ENCODE assay signal across 18 mouse cellular contexts in genomic region chr9:94768114-94768513, GRCm38 (mm10).
DNase-seq lines count a peak whose midpoint lies in the region; ATAC-seq and TF ChIP-seq lines count a peak whose summit lies in the region.
"Had no signal": no experiment of that assay in that cellular context is flagged by ENCODE, and none has a peak within 500 bp of the region (broad histone marks: within the 10 kb centered on the region; RNA-seq: fewer than 3 reads in every experiment).

No protein-coding gene starts in this region.

- no peaks in the 10 kb centered on the region for H3K9me3 ChIP-seq in forebrain, embryonic 11.5 days (ENCODE audit: control insufficient read depth, low read length)
- no peaks in the 10 kb centered on the region for H3K9me3 ChIP-seq in hindbrain, embryonic 13.5 days
- H3K9me3 ChIP-seq in midbrain, embryonic 16.5 days (replicated peaks; ENCODE audit: control insufficient read depth, low read length, poor library complexity, severe bottlenecking) = no peaks in the 10 kb centered on the region
- H3K9me3 ChIP-seq: heart, embryonic 15.5 days; hindbrain, embryonic 15.5 days; limb, embryonic 12.5 days had no signal

- no peaks in the 10 kb centered on the region for H3K27me3 ChIP-seq in forebrain, embryonic 11.5 days (ENCODE audit: control insufficient read depth, insufficient read depth, low read length)
- no peaks in the 10 kb centered on the region for H3K27me3 ChIP-seq in hindbrain, embryonic 13.5 days
- H3K27me3 ChIP-seq in midbrain, embryonic 16.5 days (ENCODE audit: control insufficient read depth, insufficient read depth, low read depth, low read length) = no peaks in the 10 kb centered on the region
- H3K27me3 ChIP-seq: heart, embryonic 15.5 days; hindbrain, embryonic 15.5 days; limb, embryonic 12.5 days had no signal

- H3K9ac ChIP-seq in forebrain, embryonic 11.5 days (ENCODE audit: low read length) = no peak overlapping the region
- H3K9ac ChIP-seq in hindbrain, embryonic 13.5 days = no peak overlapping the region
- H3K9ac ChIP-seq in midbrain, embryonic 16.5 days (ENCODE audit: low read depth, low read length) = no peak overlapping the region
- H3K9ac ChIP-seq: heart, embryonic 15.5 days; hindbrain, embryonic 15.5 days; limb, embryonic 12.5 days; liver, embryonic 14.5 days had no signal

- ATAC-seq in forebrain, embryonic 11.5 days (replicated peaks; ENCODE audit: low FRiP score) = peak; percentile 93
- peak; percentile 77 for ATAC-seq in hindbrain, embryonic 13.5 days (ENCODE audit: low FRiP score)
- 0 out of 2 replicates have a peak, but pooled peaks have one; percentile 48 for ATAC-seq in midbrain, embryonic 16.5 days

- peak overlapping the region; percentile 71; the same call in 1 of the 2 replicates for H3K27ac ChIP-seq in forebrain, embryonic 11.5 days (ENCODE audit: low read depth, low read length)
- H3K27ac ChIP-seq in hindbrain, embryonic 13.5 days = no peak overlapping the region
- no peak overlapping the region for H3K27ac ChIP-seq in midbrain, embryonic 16.5 days (ENCODE audit: low read length)
- H3K27ac ChIP-seq: heart, embryonic 15.5 days; hindbrain, embryonic 15.5 days; limb, embryonic 12.5 days; liver, embryonic 14.5 days had no signal

- H3K4me2 ChIP-seq in forebrain, embryonic 11.5 days (ENCODE audit: low read depth, low read length, severe bottlenecking) = no peak overlapping the region
- no peak overlapping the region for H3K4me2 ChIP-seq in hindbrain, embryonic 13.5 days
- no peak overlapping the region for H3K4me2 ChIP-seq in midbrain, embryonic 16.5 days (ENCODE audit: low read length)
- H3K4me2 ChIP-seq: heart, embryonic 15.5 days; hindbrain, embryonic 15.5 days; limb, embryonic 12.5 days had no signal

- no peaks in the 10 kb centered on the region for H3K36me3 ChIP-seq in forebrain, embryonic 11.5 days (ENCODE audit: control insufficient read depth, insufficient read depth, low read length)
- no peaks in the 10 kb centered on the region for H3K36me3 ChIP-seq in hindbrain, embryonic 13.5 days
- H3K36me3 ChIP-seq in midbrain, embryonic 16.5 days (ENCODE audit: control insufficient read depth, insufficient read depth, low read length) = no peaks in the 10 kb centered on the region
- H3K36me3 ChIP-seq: heart, embryonic 15.5 days; hindbrain, embryonic 15.5 days; limb, embryonic 12.5 days had no signal

- H3K4me3 ChIP-seq in forebrain, embryonic 11.5 days (ENCODE audit: low read depth, low read length) = no peak overlapping the region
- H3K4me3 ChIP-seq in hindbrain, embryonic 13.5 days = no peak overlapping the region
- no peak overlapping the region for H3K4me3 ChIP-seq in midbrain, embryonic 16.5 days (ENCODE audit: low read depth, low read length)
- H3K4me3 ChIP-seq: erythroblast, embryonic 14.5 days; heart, embryonic 15.5 days; hindbrain, embryonic 15.5 days; limb, embryonic 12.5 days had no signal

- no peak for TF ChIP-seq POLR2A in brain, embryonic 14.5 days (IDR thresholded peaks at IDR 0.05; ENCODE audit: borderline replicate concordance, extremely low read depth, insufficient read depth, insufficient read length, poor library complexity, severe bottlenecking)

- no peak for TF ChIP-seq CTCF in brain, embryonic 14.5 days (IDR thresholded peaks at IDR 0.05; ENCODE audit: borderline replicate concordance, extremely low read depth, insufficient read depth, insufficient read length)

- 0 out of 2 replicates have a peak, but pooled peaks cover 2% of the 10 kb centered on the region for H3K4me1 ChIP-seq in forebrain, embryonic 11.5 days (replicated peaks; ENCODE audit: control insufficient read depth, insufficient read depth, low read length)
- no peaks in the 10 kb centered on the region for H3K4me1 ChIP-seq in hindbrain, embryonic 13.5 days (replicated peaks)
- H3K4me1 ChIP-seq in midbrain, embryonic 16.5 days (ENCODE audit: control insufficient read depth, insufficient read depth, low read length) = no peaks in the 10 kb centered on the region
- H3K4me1 ChIP-seq: heart, embryonic 15.5 days; hindbrain, embryonic 15.5 days; limb, embryonic 12.5 days had no signal

- DNase-seq in brain, embryonic 14.5 days (ENCODE audit: low read depth) = peak; percentile 94
- peak; percentile 80 for DNase-seq in forebrain, embryonic 11.5 days (ENCODE audit: low spot score)
- no peak for DNase-seq in heart, adult 11 months
- no peak for DNase-seq in adrenal gland, postnatal 4 days (ENCODE audit: low spot score in 2 of 2)
- no peak for DNase-seq in layer of hippocampus, adult 9-11 months
- DNase-seq: cerebellum, adult 9-11 months; gastrocnemius, postnatal 25 days; kidney, adult 11 months; kidney, postnatal 14 days; right cerebral cortex, postnatal 14 days; thymus, postnatal 14 days had no signal

- WGBS in forebrain, embryonic 11.5 days = 21% methylated on average over 6 of the region's 6 CpGs
- 50% methylated on average over 6 of the region's 6 CpGs for WGBS in hindbrain, embryonic 13.5 days
- 24% methylated on average over 6 of the region's 6 CpGs for WGBS in midbrain, embryonic 16.5 days

Comparison
In these comparisons a context has a peak if more than half of its experiments do, and no peak if none do; other contexts are left out.
1. DNase-seq: peak in brain, embryonic 14.5 days (single experiment) and forebrain, embryonic 11.5 days (single experiment); none in heart, adult 11 months (single experiment), adrenal gland, postnatal 4 days (0 of 2) and layer of hippocampus, adult 9-11 months (single experiment).
2. Peak in every context shown above with its lines, with median percentiles within 50 percentile points of each other: ATAC-seq.